Mouse (Mus musculus) right cerebral cortex, postnatal 14 days (tissue): ENCODE results near the gene Ssxb6.
"Not testable (repeated sequence)": the region's sequence is repeated elsewhere in the genome, so short reads cannot be mapped to it uniquely, and the experiment has no call there.

Source experiments
- DNase-seq: peaks from one replicate; pipeline ENCODE4 v3.0.0; 2022

Ssxb6 gene

DNA sequence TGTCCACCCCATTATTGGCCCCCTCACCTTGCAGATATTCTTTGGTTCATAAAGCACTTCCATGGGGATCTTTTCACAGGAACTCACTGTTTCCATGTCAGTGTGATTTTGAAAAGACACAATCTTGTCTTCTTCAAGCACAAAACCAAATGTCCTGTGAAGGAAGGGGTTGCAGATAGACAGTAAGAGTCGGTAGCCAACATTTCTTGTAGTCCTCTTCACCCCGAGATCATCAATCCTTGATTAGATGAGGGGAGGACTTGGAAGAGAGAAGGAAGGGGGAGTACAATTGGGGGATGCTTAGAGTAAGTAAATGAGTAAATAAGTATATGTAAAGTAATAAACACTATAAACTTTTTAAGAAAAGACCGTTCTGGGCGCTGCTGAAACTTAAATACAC is at the start of gene Ssxb6:
TSS of gene Ssxb6 (minus strand) at position 101 of the 400 bp plus-strand sequence.
- not testable (repeated sequence) for DNase-seq

DNA sequence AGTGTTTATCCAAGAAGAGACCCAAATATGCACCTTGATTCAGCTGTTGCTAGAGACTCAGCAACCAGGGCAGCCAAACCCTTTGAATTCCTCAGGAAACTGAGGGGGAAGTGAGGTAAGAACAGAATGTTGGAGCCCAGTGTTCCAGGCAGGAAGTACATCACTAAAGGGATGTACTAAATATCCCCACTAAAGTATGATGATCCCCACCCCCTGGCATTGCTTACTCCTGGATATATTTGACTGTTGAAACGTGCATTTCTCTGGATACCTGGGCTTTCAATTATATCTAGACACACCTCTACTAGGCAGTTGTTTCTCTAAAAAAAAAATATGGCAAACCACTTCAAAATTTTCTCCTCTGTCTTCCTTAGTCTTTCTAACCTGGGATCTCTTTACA is 43.7 kb upstream of the Ssxb6 start, which contains the start of gene Ssxb3:
TSS of gene Ssxb3 (minus strand) at position 101 of the 400 bp plus-strand sequence.
- DNase-seq: not testable (repeated sequence)

DNA sequence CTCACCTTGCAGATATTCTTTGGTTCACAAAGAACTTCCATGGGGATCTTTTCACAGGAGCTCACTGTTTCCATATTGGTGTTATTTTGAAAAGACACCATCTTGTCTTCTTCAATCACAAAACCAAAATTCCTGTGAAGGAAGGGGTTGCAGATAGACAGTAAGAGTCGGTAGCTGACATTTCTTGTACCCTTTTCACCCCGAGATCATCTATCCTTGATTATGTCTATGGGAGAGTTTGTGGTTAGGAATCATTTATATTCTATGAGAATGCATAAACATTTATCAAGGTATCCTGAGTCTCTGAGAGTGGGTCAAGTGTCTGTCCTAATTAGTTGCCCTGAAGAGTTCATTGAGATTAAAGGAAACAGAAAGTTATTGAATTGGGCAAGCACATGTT is 23.2 kb downstream of the Ssxb6 start, which contains the start of gene Gm14459:
TSS of gene Gm14459 (minus strand) at position 101 of the 400 bp plus-strand sequence.
- no peak for DNase-seq
